Mouse (Mus musculus): Measurements from ENCODE around the gene Hpdl. TPM values are rescaled to one million over a fixed set of nuclear protein-coding genes. Genes with fewer than 3 reads are reported as not detected.

Hpdl gene
- total and polyA plus RNA-seq, 3 experiments, result not detected

- no peaks in the 10 kb centered on the region for H3K36me3 ChIP-seq (replicated peaks)
- H3K9me3 ChIP-seq (replicated peaks), result no peaks in the 10 kb centered on the region
- TF ChIP-seq POLR2AphosphoS5 (IDR thresholded peaks at IDR 0.05; ENCODE audit: insufficient replicate concordance, low read depth, low read length), result no peak
- TF ChIP-seq TAL1 (conservative IDR thresholded peaks at IDR 0.05; ENCODE audit: low read depth, low read length), result no peak
- TF ChIP-seq CTCF (IDR thresholded peaks at IDR 0.05; ENCODE audit: low read depth, low read length), result no peak
- TF ChIP-seq GATA1 (IDR thresholded peaks at IDR 0.05; ENCODE audit: borderline replicate concordance, low read length), result no peak
- TF ChIP-seq GATA2 (IDR thresholded peaks at IDR 0.05; ENCODE audit: borderline replicate concordance, low read depth, low read length), result no peak
- peaks cover 2% of the 10 kb centered on the region; the same call in 1 of the 2 replicates for H3K4me1 ChIP-seq (ENCODE audit: insufficient read depth, low read depth, low read length)
- ATAC-seq (ENCODE audit: extremely low read depth, insufficient number of reproducible peaks, low FRiP score, poor library complexity, severe bottlenecking), result no peak
- DNase-seq (ENCODE audit: low spot score), result no peak
- H3K27me3 ChIP-seq (ENCODE audit: insufficient read depth, low read length), result 0 out of 2 replicates have a peak, but pooled peaks cover 2% of the 10 kb centered on the region
- H3K4me3 ChIP-seq (ENCODE audit: low read depth, low read length), result no peak overlapping the region
These were observed 45.1 kb downstream of the Hpdl start for GRCm38 (mm10) chr4:116776391-116776790.

Other genes starting within 250 kb of the Hpdl start
- 5.8 and 6.2 TPM in 2 replicates for gene Ccdc17, start 225.1 kb downstream of the Hpdl start, total RNA-seq (2014; fragmentation: Nextera tagmentation)
- gene Ccdc17, start 225.1 kb downstream of the Hpdl start, total RNA-seq (2017), result 5.0 and 5.9 TPM in 2 replicates
- gene Ccdc17, start 225.1 kb downstream of the Hpdl start, polyA plus RNA-seq (2012), result 0.37 and 0.83 TPM in 2 replicates
- 134 and 149 TPM in 2 replicates for gene Nasp, start 193.8 kb downstream of the Hpdl start, total RNA-seq (2014; fragmentation: Nextera tagmentation)
- 315 and 326 TPM in 2 replicates for gene Nasp, start 193.8 kb downstream of the Hpdl start, total RNA-seq (2017)
- 11.9 and 25.8 TPM in 2 replicates for gene Nasp, start 193.8 kb downstream of the Hpdl start, polyA plus RNA-seq (2012)
- 361 and 367 TPM in 2 replicates for gene Akr1a1, start 170.0 kb downstream of the Hpdl start, total RNA-seq (2014; fragmentation: Nextera tagmentation)
- gene Akr1a1, start 170.0 kb downstream of the Hpdl start, total RNA-seq (2017), result 830 and 919 TPM in 2 replicates
- 138 and 154 TPM in 2 replicates for gene Akr1a1, start 170.0 kb downstream of the Hpdl start, polyA plus RNA-seq (2012)
- gene Prdx1, start 136.2 kb downstream of the Hpdl start, total RNA-seq (2014; fragmentation: Nextera tagmentation), result 113 and 129 TPM in 2 replicates
- gene Prdx1, start 136.2 kb downstream of the Hpdl start, total RNA-seq (2017), result 298 and 303 TPM in 2 replicates
- 14.8 and 16.1 TPM in 2 replicates for gene Prdx1, start 136.2 kb downstream of the Hpdl start, polyA plus RNA-seq (2012)
- 48.9 and 53.1 TPM in 2 replicates for gene Mmachc, start 113.3 kb downstream of the Hpdl start, total RNA-seq (2014; fragmentation: Nextera tagmentation)
- gene Mmachc, start 113.3 kb downstream of the Hpdl start, total RNA-seq (2017), result 13.9 and 19.6 TPM in 2 replicates
- gene Mmachc, start 113.3 kb downstream of the Hpdl start, polyA plus RNA-seq (2012), result 1.6 and 1.8 TPM in 2 replicates
- gene Ccdc163, start 113.2 kb downstream of the Hpdl start, total RNA-seq (2014; fragmentation: Nextera tagmentation), result 25.6 and 44.0 TPM in 2 replicates
- 20.4 and 28.5 TPM in 2 replicates for gene Ccdc163, start 113.2 kb downstream of the Hpdl start, total RNA-seq (2017)
- gene Ccdc163, start 113.2 kb downstream of the Hpdl start, polyA plus RNA-seq (2012), result 2.6 and 4.0 TPM in 2 replicates
- 5.1 and 6.6 TPM in 2 replicates for gene Tesk2, start 100.8 kb downstream of the Hpdl start, total RNA-seq (2014; fragmentation: Nextera tagmentation)
- 4.8 TPM in 2 replicates for gene Tesk2, start 100.8 kb downstream of the Hpdl start, total RNA-seq (2017)
- gene Tesk2, start 100.8 kb downstream of the Hpdl start, polyA plus RNA-seq (2012), result 1.3 and 1.5 TPM in 2 replicates
- gene Toe1, start 14.1 kb downstream of the Hpdl start, total RNA-seq (2014; fragmentation: Nextera tagmentation), result 12.5 and 15.3 TPM in 2 replicates
- gene Toe1, start 14.1 kb downstream of the Hpdl start, total RNA-seq (2017), result 37.3 and 46.1 TPM in 2 replicates
- gene Toe1, start 14.1 kb downstream of the Hpdl start, polyA plus RNA-seq (2012), result 2.5 and 3.5 TPM in 2 replicates
- gene Mutyh, start 14.0 kb downstream of the Hpdl start, total RNA-seq (2014; fragmentation: Nextera tagmentation), result 15.9 and 23.3 TPM in 2 replicates
- 5.1 and 6.1 TPM in 2 replicates for gene Mutyh, start 14.0 kb downstream of the Hpdl start, total RNA-seq (2017)
- 17.9 and 18.7 TPM in 2 replicates for gene Mutyh, start 14.0 kb downstream of the Hpdl start, polyA plus RNA-seq (2012)
- not detected in 2 replicates for gene Zswim5, start 55.7 kb upstream of the Hpdl start, total RNA-seq (2014; fragmentation: Nextera tagmentation)
- 0.06 and 0.11 TPM in 2 replicates for gene Zswim5, start 55.7 kb upstream of the Hpdl start, total RNA-seq (2017)
- not detected in 2 replicates for gene Zswim5, start 55.7 kb upstream of the Hpdl start, polyA plus RNA-seq (2012)
- 93.9 and 97.7 TPM in 2 replicates for gene Urod, start 172.7 kb upstream of the Hpdl start, total RNA-seq (2014; fragmentation: Nextera tagmentation)
- gene Urod, start 172.7 kb upstream of the Hpdl start, total RNA-seq (2017), result 85.4 and 99.8 TPM in 2 replicates
- 18.8 and 35.6 TPM in 2 replicates for gene Urod, start 172.7 kb upstream of the Hpdl start, polyA plus RNA-seq (2012)
- 12.0 and 12.5 TPM in 2 replicates for gene Hectd3, start 173.6 kb upstream of the Hpdl start, total RNA-seq (2014; fragmentation: Nextera tagmentation)
- 19.2 TPM in 2 replicates for gene Hectd3, start 173.6 kb upstream of the Hpdl start, total RNA-seq (2017)
- gene Hectd3, start 173.6 kb upstream of the Hpdl start, polyA plus RNA-seq (2012), result 14.3 and 25.8 TPM in 2 replicates
- 28.1 and 34.9 TPM in 2 replicates for gene Eif2b3, start 197.7 kb upstream of the Hpdl start, total RNA-seq (2014; fragmentation: Nextera tagmentation)
- gene Eif2b3, start 197.7 kb upstream of the Hpdl start, total RNA-seq (2017), result 31.7 and 31.8 TPM in 2 replicates
- 6.0 and 6.5 TPM in 2 replicates for gene Eif2b3, start 197.7 kb upstream of the Hpdl start, polyA plus RNA-seq (2012)

All from G1E (cell line).